Mouse (Mus musculus) adrenal gland, postnatal 4 days (tissue): Measurements from ENCODE around the gene Stmn1. TPM values are rescaled to one million over a fixed set of nuclear protein-coding genes. Genes with fewer than 3 reads are reported as not detected.

Experiments
- DNase-seq, 2 experiments: peaks; one replicate each; pipeline ENCODE4 v3.0.0; 2021 to 2022; ENCODE audit warnings: low spot score in 2 of 2, mixed read lengths in 2 of 2
- total RNA-seq, 2 experiments: library from RNA; stranded (reverse); gene quantifications; 2 replicates each; pipeline ENCODE4 v1.2.3; 2021

Gene Stmn1
- total RNA-seq, 2 experiments from 2014 or later: 233 to 289 TPM

- DNase-seq: no peak
These were observed 10.8 kb upstream of the Stmn1 start for GRCm38 (mm10) chr4:134457130-134457825.

- DNase-seq: no peak
These were observed 9.3 kb upstream of the Stmn1 start for GRCm38 (mm10) chr4:134458856-134459255.

- DNase-seq: no peak
These were observed 7.8 kb upstream of the Stmn1 start for GRCm38 (mm10) chr4:134460277-134460676.

GRCm38 (mm10) chr4:134461252-134461651 is 6.9 kb upstream of the Stmn1 start:
- DNase-seq: no peak

- no peak for DNase-seq
These were observed 2.3 kb upstream of the Stmn1 start for GRCm38 (mm10) chr4:134465789-134466188.

GRCm38 (mm10) chr4:134466381-134467262 is 1.5 kb upstream of the Stmn1 start:
- no peak for DNase-seq

GRCm38 (mm10) chr4:134467435-134468214 is 495 bp upstream of the Stmn1 start:
- DNase-seq: no peak

- peak; percentile 89 to 93 for DNase-seq
These were observed 602 bp downstream of the Stmn1 start for GRCm38 (mm10) chr4:134468578-134469266.

GRCm38 (mm10) chr4:134469341-134469796 is 1.2 kb downstream of the Stmn1 start:
- DNase-seq: no peak

- no peak for DNase-seq
These were observed 1.9 kb downstream of the Stmn1 start for GRCm38 (mm10) chr4:134469985-134470384.

GRCm38 (mm10) chr4:134471469-134471868 is 3.3 kb downstream of the Stmn1 start:
- no peak for DNase-seq

GRCm38 (mm10) chr4:134473764-134474163 is 5.6 kb downstream of the Stmn1 start:
- DNase-seq: no peak

GRCm38 (mm10) chr4:134474240-134474639 is 6.1 kb downstream of the Stmn1 start:
- no peak for DNase-seq

GRCm38 (mm10) chr4:134476899-134477298 is 8.8 kb downstream of the Stmn1 start:
- no peak for DNase-seq

GRCm38 (mm10) chr4:134478031-134478430 is 9.9 kb downstream of the Stmn1 start:
- DNase-seq: peak; percentile 87 to 96

GRCm38 (mm10) chr4:134479839-134480238 is 11.7 kb downstream of the Stmn1 start:
- no peak for DNase-seq

- DNase-seq: peak; percentile 43 to 55
These were observed 12.7 kb downstream of the Stmn1 start for GRCm38 (mm10) chr4:134480864-134481263.

- no peak for DNase-seq
These were observed 13.2 kb downstream of the Stmn1 start for GRCm38 (mm10) chr4:134481270-134481669.

GRCm38 (mm10) chr4:134482442-134482841 is 14.3 kb downstream of the Stmn1 start:
- DNase-seq: no peak

- DNase-seq: no peak
These were observed 15.1 kb downstream of the Stmn1 start for GRCm38 (mm10) chr4:134483078-134483688.
